Mouse (Mus musculus): ENCODE measurements around the gene Vkorc1. TPM values are rescaled to one million over a fixed set of nuclear protein-coding genes. Genes with fewer than 3 reads are reported as not detected.

Gene Vkorc1
- total and polyA plus RNA-seq, 2 experiments = 261 to 833 TPM

DNA sequence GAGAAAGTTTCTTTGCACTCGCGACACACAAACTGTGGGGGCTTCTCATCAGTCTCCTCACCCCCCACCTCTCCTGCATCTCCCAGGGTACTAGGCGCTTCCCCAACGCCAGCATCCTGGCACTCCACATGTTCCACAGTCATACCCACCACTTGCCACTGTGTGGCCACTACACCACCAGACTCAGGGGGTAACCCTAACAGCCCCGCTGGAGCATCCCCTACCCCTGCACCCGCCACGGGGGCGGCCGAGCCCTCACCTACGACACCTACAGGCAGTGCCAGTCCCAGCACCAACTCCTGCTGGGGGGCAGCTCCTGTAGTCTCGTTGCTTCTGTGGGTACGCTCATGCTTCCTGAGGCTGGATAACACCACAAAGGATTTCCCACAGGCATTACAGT, 29.0 kb downstream of the Vkorc1 start:
- Histone ChIP-seq H3K27ac (replicated peaks; ENCODE audit: insufficient read depth, low read depth, low read length) (no peak overlapping the region), H3K79me2 (ENCODE audit: control insufficient read depth, insufficient read depth, low read length) (no peaks in the 10 kb centered on the region), H3K4me1 (ENCODE audit: control insufficient read depth, insufficient read depth, low read length) (no peaks in the 10 kb centered on the region), H3K9ac (ENCODE audit: low read depth, low read length) (no peak overlapping the region), H3K27me3 (ENCODE audit: control insufficient read depth, insufficient read depth, low read length) (no peaks in the 10 kb centered on the region), H3K36me3 (ENCODE audit: control insufficient read depth, insufficient read depth, low read length) (peaks cover 5% of the 10 kb centered on the region; the same call in 1 of the 2 replicates), H3K4me3 (ENCODE audit: insufficient read depth, low read depth, low read length) (no peak overlapping the region)
- WGBS = 94% methylated on average over 12 of the region's 12 CpGs
- no peak for DNase-seq (ENCODE audit: extremely low read depth, low read depth, low spot score)
- TF ChIP-seq POLR2A (IDR thresholded peaks at IDR 0.05; ENCODE audit: extremely low read depth, insufficient read depth, low read length) = no peak

DNA sequence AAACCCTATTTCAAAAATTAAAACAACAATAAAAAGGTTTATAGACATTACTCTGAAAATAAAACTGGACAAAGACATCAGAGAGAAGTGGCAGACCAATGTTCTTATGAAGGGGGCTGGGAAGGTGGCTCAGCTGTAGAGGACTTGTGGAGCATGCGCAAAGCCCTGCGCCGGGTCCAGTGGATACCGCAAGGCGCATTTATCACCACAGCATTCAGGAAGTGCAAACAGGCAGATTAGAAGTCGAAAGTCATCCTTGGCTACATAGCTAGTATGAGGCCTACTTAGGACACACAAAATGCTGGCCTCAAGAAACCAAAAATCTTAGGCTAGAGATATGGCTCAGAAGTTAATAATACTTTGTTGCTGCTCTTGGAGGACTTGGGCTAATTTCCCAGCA, 37.2 kb downstream of the Vkorc1 start:
- TF ChIP-seq POLR2A (IDR thresholded peaks at IDR 0.05; ENCODE audit: extremely low read depth, insufficient read depth, low read length) (no peak), CTCF (IDR thresholded peaks at IDR 0.05; ENCODE audit: low read depth, low read length) (no peak)
- WGBS = 87% methylated on average over 6 of the region's 6 CpGs
- Histone ChIP-seq H3K79me2 (ENCODE audit: control insufficient read depth, insufficient read depth, low read length) (no peaks in the 10 kb centered on the region), H3K9ac (ENCODE audit: low read depth, low read length) (no peak overlapping the region), H3K36me3 (ENCODE audit: control insufficient read depth, insufficient read depth, low read length) (no peaks in the 10 kb centered on the region), H3K4me3 (ENCODE audit: insufficient read depth, low read depth, low read length) (no peak overlapping the region), H3K4me1 (ENCODE audit: control insufficient read depth, insufficient read depth, low read length) (no peaks in the 10 kb centered on the region), H3K27ac (replicated peaks; ENCODE audit: insufficient read depth, low read depth, low read length) (no peak overlapping the region), H3K27me3 (ENCODE audit: control insufficient read depth, insufficient read depth, low read length) (no peaks in the 10 kb centered on the region)
- DNase-seq (ENCODE audit: extremely low read depth, low read depth, low spot score) = no peak

DNA sequence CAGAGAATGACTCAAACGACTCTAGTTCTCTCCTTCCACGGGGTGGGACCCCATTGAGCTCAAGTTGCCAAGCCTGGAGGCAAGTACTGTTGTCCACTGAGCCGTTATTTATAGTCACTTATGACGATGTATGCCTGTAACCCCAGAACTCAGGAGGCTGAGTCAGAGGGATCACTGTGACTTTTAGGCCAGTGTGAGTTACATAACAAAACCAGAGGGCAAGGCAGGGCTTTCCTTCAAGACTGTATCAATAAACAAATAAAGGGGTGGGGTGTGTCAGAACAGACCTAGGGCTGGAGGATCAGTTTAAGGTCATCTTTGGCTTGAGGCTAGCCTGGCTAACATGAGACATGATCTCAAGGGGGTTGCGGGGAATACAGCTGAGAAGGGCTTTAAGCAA, 44.5 kb downstream of the Vkorc1 start:
- no peak overlapping the region for H3K9ac ChIP-seq (ENCODE audit: low read depth, low read length)
- TF ChIP-seq POLR2A (IDR thresholded peaks at IDR 0.05; ENCODE audit: extremely low read depth, insufficient read depth, low read length) (no peak), CTCF (IDR thresholded peaks at IDR 0.05; ENCODE audit: low read depth, low read length) (no peak)
- H3K27me3 ChIP-seq (ENCODE audit: control insufficient read depth, insufficient read depth, low read length) = no peaks in the 10 kb centered on the region
- no peak overlapping the region for H3K4me3 ChIP-seq (ENCODE audit: insufficient read depth, low read depth, low read length)
- H3K27ac ChIP-seq (replicated peaks; ENCODE audit: insufficient read depth, low read depth, low read length) = no peak overlapping the region
- H3K4me1 ChIP-seq (ENCODE audit: control insufficient read depth, insufficient read depth, low read length) = no peaks in the 10 kb centered on the region
- 64% methylated on average over 5 of the region's 5 CpGs for WGBS
- no peaks in the 10 kb centered on the region for H3K79me2 ChIP-seq (ENCODE audit: control insufficient read depth, insufficient read depth, low read length)
- peak; percentile 38 for DNase-seq (ENCODE audit: extremely low read depth, low read depth, low spot score)
- H3K36me3 ChIP-seq (ENCODE audit: control insufficient read depth, insufficient read depth, low read length) = no peaks in the 10 kb centered on the region

DNA sequence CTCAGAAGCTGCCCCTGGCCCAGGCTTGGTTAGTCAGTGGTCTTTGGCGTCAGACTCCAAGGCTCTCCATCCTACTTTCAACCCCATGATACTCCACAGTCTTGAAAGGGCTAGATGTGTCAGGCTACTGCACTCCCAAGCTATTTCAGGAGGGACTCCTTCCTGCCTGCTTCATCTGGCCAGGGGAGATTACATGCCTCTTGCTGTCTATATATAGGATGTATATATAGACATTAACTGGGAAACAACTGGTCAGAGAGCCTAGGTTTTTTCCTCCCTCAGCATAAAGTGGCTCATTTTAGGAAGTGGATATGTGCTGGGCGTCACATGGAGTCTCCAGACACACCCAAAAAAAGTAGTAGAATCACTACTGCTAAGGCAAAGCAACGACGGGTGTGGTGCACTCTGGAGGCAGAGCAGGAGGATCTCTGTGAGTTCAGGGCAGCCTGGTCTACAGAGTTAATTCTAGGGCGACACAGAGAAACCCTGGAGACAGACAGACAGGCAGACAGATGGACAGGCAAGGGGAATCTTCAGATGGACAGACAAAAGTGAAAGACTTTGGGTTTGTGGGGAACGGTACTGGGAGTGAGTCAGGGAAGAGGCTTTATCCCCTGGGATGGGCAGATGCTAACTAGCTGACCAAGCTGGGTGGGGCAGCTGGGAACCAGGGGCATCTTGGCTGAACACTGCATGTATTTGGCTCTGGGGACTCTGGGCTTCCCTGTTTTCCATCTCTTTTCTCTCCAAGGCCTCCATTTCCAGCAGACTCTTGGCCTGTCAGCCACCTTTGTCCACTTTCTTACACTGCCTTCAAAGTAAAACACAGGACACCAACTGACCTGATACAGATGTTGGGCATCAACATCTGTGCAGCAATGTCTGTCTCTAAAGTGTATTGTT, 45.2 kb downstream of the Vkorc1 start:
- no peaks in the 10 kb centered on the region for H3K4me1 ChIP-seq (ENCODE audit: control insufficient read depth, insufficient read depth, low read length)
- peak overlapping the region; percentile 13; the same call in 1 of the 2 replicates for H3K27ac ChIP-seq (replicated peaks; ENCODE audit: insufficient read depth, low read depth, low read length)
- H3K4me3 ChIP-seq (ENCODE audit: insufficient read depth, low read depth, low read length) = no peak overlapping the region
- H3K27me3 ChIP-seq (ENCODE audit: control insufficient read depth, insufficient read depth, low read length) = no peaks in the 10 kb centered on the region
- H3K36me3 ChIP-seq (ENCODE audit: control insufficient read depth, insufficient read depth, low read length) = no peaks in the 10 kb centered on the region
- no peaks in the 10 kb centered on the region for H3K79me2 ChIP-seq (ENCODE audit: control insufficient read depth, insufficient read depth, low read length)
- peak; percentile 27 for DNase-seq (ENCODE audit: extremely low read depth, low read depth, low spot score)
- H3K9ac ChIP-seq (ENCODE audit: low read depth, low read length) = no peak overlapping the region
- 80% methylated on average over 6 of the region's 6 CpGs for WGBS
- no peak for TF ChIP-seq POLR2A (IDR thresholded peaks at IDR 0.05; ENCODE audit: extremely low read depth, insufficient read depth, low read length)
- no peak for TF ChIP-seq CTCF (IDR thresholded peaks at IDR 0.05; ENCODE audit: low read depth, low read length)

Other genes starting within 250 kb of the Vkorc1 start
- gene Bcl7c, start 186.7 kb downstream of the Vkorc1 start, total RNA-seq (2014; rRNA removed) = 7.3 and 7.6 TPM in 2 replicates
- gene Bcl7c, start 186.7 kb downstream of the Vkorc1 start, polyA plus RNA-seq (2012; rRNA removed) = 20.0 and 23.2 TPM in 2 replicates
- gene Ctf1, start 182.9 kb downstream of the Vkorc1 start, total RNA-seq (2014; rRNA removed) = 2.7 and 4.4 TPM in 2 replicates
- 10.5 and 15.9 TPM in 2 replicates for gene Ctf1, start 182.9 kb downstream of the Vkorc1 start, polyA plus RNA-seq (2012; rRNA removed)
- not detected in 2 replicates for gene Ctf2, start 163.5 kb downstream of the Vkorc1 start, total RNA-seq (2014; rRNA removed)
- gene Ctf2, start 163.5 kb downstream of the Vkorc1 start, polyA plus RNA-seq (2012; rRNA removed) = not detected in 2 replicates
- 1.9 and 2.4 TPM in 2 replicates for gene Fbxl19, start 151.1 kb downstream of the Vkorc1 start, total RNA-seq (2014; rRNA removed)
- gene Fbxl19, start 151.1 kb downstream of the Vkorc1 start, polyA plus RNA-seq (2012; rRNA removed) = 3.9 and 4.7 TPM in 2 replicates
- 10.2 and 14.7 TPM in 2 replicates for gene Orai3, start 125.8 kb downstream of the Vkorc1 start, total RNA-seq (2014; rRNA removed)
- 21.1 and 26.6 TPM in 2 replicates for gene Orai3, start 125.8 kb downstream of the Vkorc1 start, polyA plus RNA-seq (2012; rRNA removed)
- gene Setd1a, start 118.9 kb downstream of the Vkorc1 start, total RNA-seq (2014; rRNA removed) = 2.6 and 5.4 TPM in 2 replicates
- gene Setd1a, start 118.9 kb downstream of the Vkorc1 start, polyA plus RNA-seq (2012; rRNA removed) = 5.5 and 7.8 TPM in 2 replicates
- gene Gm49388, start 110.0 kb downstream of the Vkorc1 start, total RNA-seq (2014; rRNA removed) = not detected in 2 replicates
- not detected in 2 replicates for gene Gm49388, start 110.0 kb downstream of the Vkorc1 start, polyA plus RNA-seq (2012; rRNA removed)
- gene Hsd3b7, start 95.0 kb downstream of the Vkorc1 start, total RNA-seq (2014; rRNA removed) = 458 and 477 TPM in 2 replicates
- gene Hsd3b7, start 95.0 kb downstream of the Vkorc1 start, polyA plus RNA-seq (2012; rRNA removed) = 1,150 and 1,162 TPM in 2 replicates
- 16.7 and 18.5 TPM in 2 replicates for gene Stx4a, start 71.3 kb downstream of the Vkorc1 start, total RNA-seq (2014; rRNA removed)
- gene Stx4a, start 71.3 kb downstream of the Vkorc1 start, polyA plus RNA-seq (2012; rRNA removed) = 34.7 and 38.3 TPM in 2 replicates
- gene Stx1b, start 71.1 kb downstream of the Vkorc1 start, total RNA-seq (2014; rRNA removed) = 0.55 and 0.87 TPM in 2 replicates
- gene Stx1b, start 71.1 kb downstream of the Vkorc1 start, polyA plus RNA-seq (2012; rRNA removed) = 7.9 TPM in 2 replicates
- 8.8 and 11.5 TPM in 2 replicates for gene Zfp646, start 19.4 kb downstream of the Vkorc1 start, total RNA-seq (2014; rRNA removed)
- gene Zfp646, start 19.4 kb downstream of the Vkorc1 start, polyA plus RNA-seq (2012; rRNA removed) = 6.0 and 7.4 TPM in 2 replicates
- 0.65 and 0.94 TPM in 2 replicates for gene Zfp668, start 18.8 kb downstream of the Vkorc1 start, total RNA-seq (2014; rRNA removed)
- gene Zfp668, start 18.8 kb downstream of the Vkorc1 start, polyA plus RNA-seq (2012; rRNA removed) = 2.1 and 2.2 TPM in 2 replicates
- gene Prss53, start 4.6 kb downstream of the Vkorc1 start, total RNA-seq (2014; rRNA removed) = 2.3 and 2.5 TPM in 2 replicates
- gene Prss53, start 4.6 kb downstream of the Vkorc1 start, polyA plus RNA-seq (2012; rRNA removed) = 9.2 and 12.0 TPM in 2 replicates
- gene Gm21974, start 163 bp downstream of the Vkorc1 start, total RNA-seq (2014; rRNA removed) = not detected in 2 replicates
- not detected in 2 replicates for gene Gm21974, start 163 bp downstream of the Vkorc1 start, polyA plus RNA-seq (2012; rRNA removed)
- 8.2 and 12.0 TPM in 2 replicates for gene Bckdk, start 8.5 kb upstream of the Vkorc1 start, total RNA-seq (2014; rRNA removed)
- 17.5 and 19.8 TPM in 2 replicates for gene Bckdk, start 8.5 kb upstream of the Vkorc1 start, polyA plus RNA-seq (2012; rRNA removed)
- 15.8 and 18.3 TPM in 2 replicates for gene Kat8, start 16.9 kb upstream of the Vkorc1 start, total RNA-seq (2014; rRNA removed)
- gene Kat8, start 16.9 kb upstream of the Vkorc1 start, polyA plus RNA-seq (2012; rRNA removed) = 11.5 and 12.6 TPM in 2 replicates
- gene Prss8, start 34.5 kb upstream of the Vkorc1 start, total RNA-seq (2014; rRNA removed) = 2.9 and 5.9 TPM in 2 replicates
- 3.8 and 8.6 TPM in 2 replicates for gene Prss8, start 34.5 kb upstream of the Vkorc1 start, polyA plus RNA-seq (2012; rRNA removed)
- gene Prss36, start 51.1 kb upstream of the Vkorc1 start, total RNA-seq (2014; rRNA removed) = 8.1 and 8.7 TPM in 2 replicates
- gene Prss36, start 51.1 kb upstream of the Vkorc1 start, polyA plus RNA-seq (2012; rRNA removed) = 17.2 and 18.2 TPM in 2 replicates
- gene Fus, start 71.8 kb upstream of the Vkorc1 start, total RNA-seq (2014; rRNA removed) = 28.6 and 31.5 TPM in 2 replicates
- 64.8 and 102 TPM in 2 replicates for gene Fus, start 71.8 kb upstream of the Vkorc1 start, polyA plus RNA-seq (2012; rRNA removed)
- gene Pycard, start 98.2 kb upstream of the Vkorc1 start, total RNA-seq (2014; rRNA removed) = 1.5 and 2.8 TPM in 2 replicates
- 4.5 and 5.0 TPM in 2 replicates for gene Pycard, start 98.2 kb upstream of the Vkorc1 start, polyA plus RNA-seq (2012; rRNA removed)
- gene Trim72, start 108.3 kb upstream of the Vkorc1 start, total RNA-seq (2014; rRNA removed) = 0.28 TPM in 1 of 2 replicates, not detected in the other
- 0.15 and 0.19 TPM in 2 replicates for gene Trim72, start 108.3 kb upstream of the Vkorc1 start, polyA plus RNA-seq (2012; rRNA removed)
- gene Itgam, start 167.0 kb upstream of the Vkorc1 start, total RNA-seq (2014; rRNA removed) = 0.60 and 0.65 TPM in 2 replicates
- gene Itgam, start 167.0 kb upstream of the Vkorc1 start, polyA plus RNA-seq (2012; rRNA removed) = 0.29 and 0.83 TPM in 2 replicates
- not detected in 2 replicates for gene Gm49368, start 167.1 kb upstream of the Vkorc1 start, total RNA-seq (2014; rRNA removed)
- gene Gm49368, start 167.1 kb upstream of the Vkorc1 start, polyA plus RNA-seq (2012; rRNA removed) = 0.09 TPM in 1 of 2 replicates, not detected in the other
- gene Itgax, start 233.9 kb upstream of the Vkorc1 start, total RNA-seq (2014; rRNA removed) = 0.46 and 0.74 TPM in 2 replicates
- gene Itgax, start 233.9 kb upstream of the Vkorc1 start, polyA plus RNA-seq (2012; rRNA removed) = 0.16 and 0.56 TPM in 2 replicates

Measured in liver, adult 2 months (tissue).